Mouse (Mus musculus): ENCODE results near the gene Surf2.

Gene Surf2

DNA sequence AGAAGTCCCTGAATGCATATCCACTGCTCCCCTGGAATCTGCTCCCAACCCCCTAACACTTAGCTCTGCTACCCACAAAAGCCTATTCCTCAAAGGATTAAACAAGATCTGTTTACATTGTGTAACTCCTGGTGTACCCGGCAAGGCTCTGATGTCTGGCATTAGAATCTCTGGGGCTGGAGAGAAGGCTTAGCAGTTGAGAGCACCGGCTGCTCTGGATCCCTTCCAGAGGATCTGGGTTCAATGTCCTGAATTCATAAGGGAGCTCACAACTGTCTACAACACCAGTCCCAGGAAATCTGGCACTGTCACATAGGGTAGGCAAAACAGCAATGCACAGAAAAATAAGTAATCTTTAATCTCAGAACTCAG, 41.3 kb downstream of the Surf2 start:
- no peak for DNase-seq (ENCODE audit: low read depth, low spot score)

DNA sequence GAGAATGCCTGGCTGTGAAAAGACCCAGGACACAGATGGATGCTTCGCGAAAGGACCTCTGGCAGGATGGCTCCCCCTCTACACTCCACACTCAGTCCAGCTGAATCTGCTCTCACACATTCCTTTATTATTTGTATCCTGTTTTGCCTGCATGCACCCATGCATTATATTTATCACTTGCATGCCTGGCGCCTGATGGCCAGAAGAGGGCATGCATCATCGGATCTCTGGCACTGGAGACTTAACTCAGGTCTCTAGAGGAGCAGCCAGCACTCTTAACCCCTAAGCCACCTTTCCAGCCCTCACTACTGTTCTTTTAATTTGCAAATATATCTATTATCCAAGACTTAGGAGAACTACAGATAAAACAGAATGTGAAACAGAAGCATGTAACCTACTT, 44.6 kb downstream of the Surf2 start:
- DNase-seq (ENCODE audit: low read depth, low spot score) = no peak

DNA sequence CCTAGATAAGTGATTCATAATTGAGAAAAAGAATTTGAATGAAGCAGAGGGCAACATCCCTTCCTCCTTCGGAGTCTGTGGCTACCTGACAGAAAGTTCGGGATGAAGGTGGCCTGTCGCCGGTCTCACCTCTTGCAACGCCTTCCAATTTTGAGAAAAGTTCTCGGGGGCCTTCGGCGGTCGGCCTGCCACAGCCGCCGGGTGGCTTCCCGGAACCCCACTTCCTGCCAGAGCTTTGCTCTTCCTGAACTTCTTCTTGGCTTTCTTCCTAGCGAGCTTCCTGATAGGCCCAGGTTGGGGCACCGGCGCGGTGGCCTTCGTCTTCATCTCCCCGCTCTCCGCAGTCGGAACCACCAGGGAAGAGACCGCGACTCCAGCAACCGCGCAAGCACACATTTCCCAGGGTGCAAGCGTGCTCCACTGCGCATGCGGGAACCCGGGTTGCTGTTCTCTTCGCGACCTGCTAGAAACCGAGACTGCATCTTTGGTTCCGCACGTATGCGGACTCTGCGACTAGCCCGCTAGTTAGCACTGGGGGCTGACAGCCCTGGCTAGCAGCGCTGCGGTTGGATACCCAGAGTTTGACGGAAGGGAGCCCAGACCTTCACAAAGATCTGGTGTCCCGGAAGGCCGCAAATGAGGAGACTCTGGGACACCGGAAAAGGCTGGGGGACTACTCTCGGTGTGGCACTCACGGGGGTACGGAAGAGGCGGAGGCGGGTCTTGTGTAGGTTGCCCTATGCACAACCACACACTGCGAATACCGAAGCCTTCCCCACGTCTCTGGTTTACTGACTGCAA, 48.0 kb downstream of the Surf2 start, which contains the start of gene Rexo4:
Gene Rexo4, minus strand, starts transcription at position 464 of the 801 bp plus-strand sequence.
- DNase-seq (ENCODE audit: low read depth, low spot score) = peak; percentile 84

DNA sequence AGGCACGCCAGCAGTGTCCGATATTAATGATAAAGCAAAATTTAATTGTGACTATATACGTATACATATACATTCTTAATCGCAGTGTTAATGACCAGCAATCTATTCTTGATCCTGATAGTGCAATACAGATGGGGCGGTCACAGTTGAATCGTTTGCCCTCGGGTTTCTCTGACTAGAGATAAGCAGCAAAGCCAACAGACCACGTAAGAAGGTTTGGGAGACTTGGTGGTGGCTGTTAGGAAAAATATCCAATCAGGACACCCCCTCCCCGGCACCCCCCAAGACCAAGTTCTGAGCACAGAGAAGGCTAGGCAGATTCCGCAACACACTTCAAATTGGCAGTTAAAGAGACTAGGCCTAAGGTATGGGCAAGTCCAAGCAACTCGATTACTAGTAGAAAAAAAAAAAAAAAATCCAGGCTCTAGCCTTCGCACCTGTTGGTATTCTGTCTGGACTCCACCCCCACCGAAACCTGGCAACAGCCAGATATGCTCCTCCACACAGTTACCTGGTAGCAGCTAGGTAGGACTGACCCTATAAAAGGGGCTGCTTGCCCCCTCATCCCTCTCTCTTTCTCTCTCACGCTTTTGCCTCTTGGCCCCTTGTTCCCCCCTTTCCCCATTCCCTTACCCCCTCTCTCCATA, 48.7 kb downstream of the Surf2 start:
- no peak for DNase-seq (ENCODE audit: low read depth, low spot score)

DNA sequence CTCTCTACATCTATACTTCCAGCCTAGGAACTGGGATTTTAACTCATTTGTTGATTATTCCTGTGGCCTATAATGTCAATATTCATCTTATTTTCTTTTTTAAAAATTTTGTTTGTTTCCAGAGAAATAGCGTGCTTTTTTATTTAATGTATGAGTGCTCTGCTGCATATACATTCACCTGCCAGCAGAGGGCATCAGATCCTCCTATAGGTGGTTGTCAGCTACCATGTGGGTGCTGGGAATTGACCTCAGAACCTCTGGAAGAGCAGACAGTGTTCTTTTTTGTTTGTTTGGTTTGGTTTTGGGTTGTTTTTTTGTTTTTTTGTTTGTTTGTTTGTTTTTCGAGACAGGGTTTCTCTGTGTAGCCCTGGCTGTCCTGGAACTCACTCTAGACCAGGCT, 51.1 kb downstream of the Surf2 start:
- DNase-seq (ENCODE audit: low read depth, low spot score) = no peak

All from WW6 (cell line).